ENCODE assay signal across 9 mouse cellular contexts in genomic region chr15:43772718-43773117, GRCm38 (mm10).
A peak's percentile ranks its signal among the peaks of the same experiment; 100 is the strongest.
DNase-seq lines count a peak whose midpoint lies in the region; ATAC-seq and TF ChIP-seq lines count a peak whose summit lies in the region.
"Had no signal": no experiment of that assay in that cellular context is flagged by ENCODE, and none has a peak within 500 bp of the region (broad histone marks: within the 10 kb centered on the region; RNA-seq: fewer than 3 reads in every experiment).

No protein-coding gene starts in this region.

- no peaks in the 10 kb centered on the region for H3K4me1 ChIP-seq in cortical plate, adult 2 months (ENCODE audit: control insufficient read depth, insufficient read depth, low read length)
- H3K4me1 ChIP-seq in limb, embryonic 14.5 days (ENCODE audit: control insufficient read depth, insufficient read depth, low read length) = no peaks in the 10 kb centered on the region
- H3K4me1 ChIP-seq: limb, embryonic 13.5 days had no signal

- no peak overlapping the region for H3K4me3 ChIP-seq in cortical plate, adult 2 months (ENCODE audit: insufficient read depth, low read length)
- no peak overlapping the region for H3K4me3 ChIP-seq in limb, embryonic 14.5 days (replicated peaks; ENCODE audit: low read length)
- H3K4me3 ChIP-seq: limb, embryonic 13.5 days had no signal

- no peaks in the 10 kb centered on the region for H3K36me3 ChIP-seq in limb, embryonic 14.5 days (ENCODE audit: control insufficient read depth, insufficient read depth, low read length)
- H3K36me3 ChIP-seq: limb, embryonic 13.5 days had no signal

- peak; percentile 36; the same call in 1 of the 2 replicates for TF ChIP-seq CTCF in cortical plate, adult 2 months (IDR thresholded peaks at IDR 0.05; ENCODE audit: extremely low read depth, insufficient read depth, low read length)

- H3K4me2 ChIP-seq in limb, embryonic 14.5 days (replicated peaks; ENCODE audit: low read depth, low read length, severe bottlenecking) = no peak overlapping the region
- H3K4me2 ChIP-seq: limb, embryonic 13.5 days had no signal

- TF ChIP-seq POLR2A in cortical plate, adult 2 months (IDR thresholded peaks at IDR 0.05; ENCODE audit: extremely low read depth, insufficient read depth, low read length) = no peak
- no peak for TF ChIP-seq POLR2A in limb, embryonic 14.5 days (IDR thresholded peaks at IDR 0.05; ENCODE audit: borderline replicate concordance, extremely low read depth, insufficient read depth, insufficient read length)

- ATAC-seq in limb, embryonic 14.5 days (ENCODE audit: low FRiP score, low read depth) = no peak

- H3K27ac ChIP-seq in cortical plate, adult 2 months (ENCODE audit: insufficient read depth, low read length) = no peak overlapping the region
- no peak overlapping the region for H3K27ac ChIP-seq in limb, embryonic 14.5 days (replicated peaks; ENCODE audit: low read depth, low read length)
- H3K27ac ChIP-seq: limb, embryonic 13.5 days had no signal

- no peaks in the 10 kb centered on the region for H3K9me3 ChIP-seq in limb, embryonic 14.5 days (ENCODE audit: control insufficient read depth, low read length)
- H3K9me3 ChIP-seq: limb, embryonic 13.5 days had no signal

- WGBS in limb, embryonic 14.5 days = 34% methylated on average over 3 of the region's 3 CpGs

- DNase-seq in left cerebral cortex, adult 11 months (ENCODE audit: low spot score) = peak; percentile 28
- no peak for DNase-seq in left cerebral cortex, postnatal 36 days (ENCODE audit: low spot score in 2 of 2)
- DNase-seq in Muller cell, postnatal 12 days (ENCODE audit: inconsistent ontology term) = peak; percentile 19
- DNase-seq in limb, embryonic 14.5 days (ENCODE audit: low spot score) = peak; percentile 16
- no peak for DNase-seq in gastrocnemius, adult 18-20 months (ENCODE audit: low spot score)
- DNase-seq in ovary, adult 18-20 months (ENCODE audit: low spot score) = no peak
- no peak for DNase-seq in kidney, adult 18-20 months

- no peaks in the 10 kb centered on the region for H3K27me3 ChIP-seq in limb, embryonic 14.5 days (ENCODE audit: control insufficient read depth, insufficient read depth, low read length)
- H3K27me3 ChIP-seq: limb, embryonic 13.5 days had no signal

- H3K9ac ChIP-seq in limb, embryonic 14.5 days (ENCODE audit: low read depth, low read length, severe bottlenecking) = no peak overlapping the region
- H3K9ac ChIP-seq: limb, embryonic 13.5 days had no signal

- intact Hi-C loops in left cerebral cortex, postnatal 36 days (cut with DNase I) = loop anchor here (5.0 to 10.0 kb wide), 2 partner anchors 92 to 640 kb away; no protein-coding TSS in a partner anchor

Comparison
In these comparisons a context has a peak if more than half of its experiments do, and no peak if none do; other contexts are left out.
1. DNase-seq: peak in left cerebral cortex, adult 11 months (single experiment), Muller cell, postnatal 12 days (single experiment) and limb, embryonic 14.5 days (single experiment); none in left cerebral cortex, postnatal 36 days (0 of 2), gastrocnemius, adult 18-20 months (single experiment), ovary, adult 18-20 months (single experiment) and kidney, adult 18-20 months (single experiment).